Mouse (Mus musculus) ES-E14 (cell line): ENCODE data around the gene Tns1.

Source experiments
- CHD2 ChIP-seq: IDR thresholded peaks from 2 replicates; pipeline ENCODE4 v1.6.1; 2014; ENCODE audit warnings: mild to moderate bottlenecking, low read depth, low read length, inconsistent platforms
- MAFK ChIP-seq: IDR thresholded peaks from 2 replicates; pipeline ENCODE4 v1.6.1; 2014; ENCODE audit warnings: mild to moderate bottlenecking, low read depth, low read length, inconsistent platforms; ENCODE audit not compliant: insufficient read depth
- ZNF384 ChIP-seq: IDR thresholded peaks from 2 replicates; pipeline ENCODE4 v1.6.1; 2012; ENCODE audit warnings: low read depth, low read length, inconsistent platforms

GRCm38 (mm10) chr1:73959344-73959743, 164.9 kb downstream of the Tns1 start:
- TF ChIP-seq MAFK (no peak), CHD2 (no peak), ZNF384 (no peak)
